In genomic region chr7:95952395-95952794, GRCm38 (mm10) we compare ENCODE assay signal across 24 mouse cellular contexts.
DNase-seq lines count a peak whose midpoint lies in the region; ATAC-seq lines count a peak whose summit lies in the region.
"Had no signal": no experiment of that assay in that cellular context is flagged by ENCODE, and none has a peak within 500 bp of the region (broad histone marks: within the 10 kb centered on the region; RNA-seq: fewer than 3 reads in every experiment).

No protein-coding gene starts in this region.

- no peaks in the 10 kb centered on the region for H3K4me1 ChIP-seq in midbrain, embryonic 13.5 days (replicated peaks)
- H3K4me1 ChIP-seq: embryonic facial prominence, embryonic 10.5 days; embryonic facial prominence, embryonic 12.5 days; forebrain, embryonic 13.5 days; forebrain, embryonic 15.5 days had no signal

- WGBS in midbrain, embryonic 13.5 days, result 69% methylated on average over 2 of the region's 2 CpGs

- no peak overlapping the region for H3K4me3 ChIP-seq in midbrain, embryonic 13.5 days (replicated peaks)
- H3K4me3 ChIP-seq: embryonic facial prominence, embryonic 10.5 days; embryonic facial prominence, embryonic 12.5 days; forebrain, embryonic 13.5 days; forebrain, embryonic 15.5 days had no signal

- no peaks in the 10 kb centered on the region for H3K27me3 ChIP-seq in midbrain, embryonic 13.5 days
- H3K27me3 ChIP-seq: CH12.LX; embryonic facial prominence, embryonic 12.5 days; forebrain, embryonic 13.5 days; forebrain, embryonic 15.5 days had no signal

- no peak for DNase-seq in frontal cortex, postnatal 14 days (ENCODE audit: low spot score in 2 of 2)
- peak; percentile 8 for DNase-seq in right cerebral cortex, adult 18-20 months
- DNase-seq in right cerebral cortex, postnatal 25 days, result no peak
- DNase-seq: adrenal gland, adult 8-10 months; adrenal gland, postnatal 14 days; adrenal gland, postnatal 36 days; B cell, adult 2 months; cerebellum, adult 11-12 months; cerebellum, adult 2 months; cerebellum, adult 9-10 months; cerebellum, postnatal 10 days; cerebellum, postnatal 25 days; forebrain, postnatal 0 days had no signal

- no peaks in the 10 kb centered on the region for H3K36me3 ChIP-seq in midbrain, embryonic 13.5 days
- H3K36me3 ChIP-seq: embryonic facial prominence, embryonic 10.5 days; embryonic facial prominence, embryonic 12.5 days; forebrain, embryonic 15.5 days; G1E had no signal

- H3K4me2 ChIP-seq in midbrain, embryonic 13.5 days (replicated peaks), result no peak overlapping the region
- H3K4me2 ChIP-seq: embryonic facial prominence, embryonic 12.5 days; forebrain, embryonic 13.5 days; forebrain, embryonic 15.5 days had no signal

- no peak overlapping the region for H3K27ac ChIP-seq in midbrain, embryonic 13.5 days
- H3K27ac ChIP-seq: embryonic facial prominence, embryonic 10.5 days; embryonic facial prominence, embryonic 12.5 days; forebrain, embryonic 13.5 days; forebrain, embryonic 15.5 days had no signal

- no peaks in the 10 kb centered on the region for H3K9me3 ChIP-seq in midbrain, embryonic 13.5 days
- H3K9me3 ChIP-seq: embryonic facial prominence, embryonic 10.5 days; embryonic facial prominence, embryonic 12.5 days; forebrain, embryonic 13.5 days; forebrain, embryonic 15.5 days had no signal

- H3K9ac ChIP-seq in midbrain, embryonic 13.5 days (replicated peaks), result no peak overlapping the region
- H3K9ac ChIP-seq: embryonic facial prominence, embryonic 12.5 days; forebrain, embryonic 13.5 days; forebrain, embryonic 15.5 days; forebrain, postnatal 0 days had no signal

- ATAC-seq in frontal cortex, adult (ENCODE audit: low TSS enrichment), result peak; percentile 96
- no peak for ATAC-seq in midbrain, embryonic 13.5 days
- ATAC-seq: activated CD4-positive, CD25-positive, alpha-beta regulatory T cell, adult 4 months; CD4-positive, CD25-positive, alpha-beta regulatory T cell, adult 4 months; forebrain, embryonic 13.5 days; forebrain, embryonic 15.5 days; forebrain, postnatal 0 days; Patski had no signal
